Mouse (Mus musculus): Measurements from ENCODE around the gene Aim2. TPM values are rescaled to one million over a fixed set of nuclear protein-coding genes. Genes with fewer than 3 reads are reported as not detected.
A peak's percentile ranks its signal among the peaks of the same experiment; 100 is the strongest.

Aim2 gene
- polyA plus RNA-seq, 1 experiment from 2014 or later, result 3.5 TPM

DNA sequence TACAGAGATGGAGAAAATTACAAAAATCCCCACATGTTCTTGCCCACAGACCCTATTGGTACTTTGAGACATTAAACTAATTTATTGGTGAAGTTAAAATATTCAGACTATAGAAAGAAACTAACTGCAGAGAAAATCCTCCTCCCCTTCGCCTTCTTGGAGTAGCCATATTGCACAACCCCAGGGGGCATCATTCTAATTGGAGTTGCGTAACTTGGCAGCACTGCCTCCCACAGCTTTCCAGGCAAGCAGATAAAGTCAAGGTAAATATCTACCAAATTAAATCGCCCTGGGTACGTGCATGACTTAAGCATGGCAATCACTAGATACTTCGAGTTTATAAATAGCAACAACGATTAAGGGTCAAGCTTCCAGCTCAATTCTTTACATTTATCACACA, 20.9 kb downstream of the Aim2 start:
- H3K27ac ChIP-seq, result no peak overlapping the region
- no peaks in the 10 kb centered on the region for H3K9me3 ChIP-seq (replicated peaks; ENCODE audit: low read length)
- TF ChIP-seq CTCF (IDR thresholded peaks at IDR 0.05; ENCODE audit: low read depth), result no peak
- no peaks in the 10 kb centered on the region for H3K36me3 ChIP-seq (ENCODE audit: insufficient read depth, low read length)
- H3K4me2 ChIP-seq (ENCODE audit: low read length), result no peak overlapping the region
- H3K27me3 ChIP-seq (ENCODE audit: insufficient read depth, low read length), result peaks cover 17% of the 10 kb centered on the region
- no peak overlapping the region for H3K9ac ChIP-seq (ENCODE audit: low read depth, low read length)
- ATAC-seq (replicated peaks; ENCODE audit: low FRiP score, low read depth), result no peak
- DNase-seq (ENCODE audit: low spot score), result no peak
- no peak overlapping the region for H3K4me3 ChIP-seq (replicated peaks; ENCODE audit: low read depth, low read length)
- whole genome bisulfite sequencing, result 82% methylated on average over 6 of the region's 6 CpGs
- no peaks in the 10 kb centered on the region for H3K4me1 ChIP-seq (replicated peaks; ENCODE audit: insufficient read depth, low read length)

DNA sequence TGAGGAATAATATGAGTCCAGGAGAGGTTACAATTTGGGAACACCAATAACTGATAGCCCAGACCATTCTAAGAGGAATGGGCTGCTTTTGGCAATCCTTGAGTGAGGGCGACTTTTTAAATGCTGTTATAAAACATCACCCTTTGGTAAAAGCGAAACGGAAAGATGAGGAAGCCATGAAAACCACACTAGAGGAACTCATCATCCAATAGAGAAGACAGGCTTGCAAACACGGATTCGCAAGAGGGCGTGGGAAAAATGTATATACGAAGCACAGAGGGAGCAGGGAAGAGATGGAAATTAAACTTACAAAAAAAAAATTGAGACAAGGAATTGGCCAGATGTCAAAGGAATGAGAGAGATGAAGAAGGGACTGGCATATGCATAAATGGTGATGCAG, 23.3 kb downstream of the Aim2 start:
- ATAC-seq (replicated peaks; ENCODE audit: low FRiP score, low read depth), result no peak
- no peaks in the 10 kb centered on the region for H3K9me3 ChIP-seq (replicated peaks; ENCODE audit: low read length)
- no peaks in the 10 kb centered on the region for H3K27me3 ChIP-seq (ENCODE audit: insufficient read depth, low read length)
- no peaks in the 10 kb centered on the region for H3K4me1 ChIP-seq (replicated peaks; ENCODE audit: insufficient read depth, low read length)
- H3K4me3 ChIP-seq (replicated peaks; ENCODE audit: low read depth, low read length), result no peak overlapping the region
- no peak overlapping the region for H3K9ac ChIP-seq (ENCODE audit: low read depth, low read length)
- no peak for TF ChIP-seq CTCF (IDR thresholded peaks at IDR 0.05; ENCODE audit: low read depth)
- WGBS, result 89% methylated on average over 7 of the region's 7 CpGs
- no peak overlapping the region for H3K27ac ChIP-seq
- H3K36me3 ChIP-seq (ENCODE audit: insufficient read depth, low read length), result no peaks in the 10 kb centered on the region
- no peak for DNase-seq (ENCODE audit: low spot score)
- no peak overlapping the region for H3K4me2 ChIP-seq (ENCODE audit: low read length)

DNA sequence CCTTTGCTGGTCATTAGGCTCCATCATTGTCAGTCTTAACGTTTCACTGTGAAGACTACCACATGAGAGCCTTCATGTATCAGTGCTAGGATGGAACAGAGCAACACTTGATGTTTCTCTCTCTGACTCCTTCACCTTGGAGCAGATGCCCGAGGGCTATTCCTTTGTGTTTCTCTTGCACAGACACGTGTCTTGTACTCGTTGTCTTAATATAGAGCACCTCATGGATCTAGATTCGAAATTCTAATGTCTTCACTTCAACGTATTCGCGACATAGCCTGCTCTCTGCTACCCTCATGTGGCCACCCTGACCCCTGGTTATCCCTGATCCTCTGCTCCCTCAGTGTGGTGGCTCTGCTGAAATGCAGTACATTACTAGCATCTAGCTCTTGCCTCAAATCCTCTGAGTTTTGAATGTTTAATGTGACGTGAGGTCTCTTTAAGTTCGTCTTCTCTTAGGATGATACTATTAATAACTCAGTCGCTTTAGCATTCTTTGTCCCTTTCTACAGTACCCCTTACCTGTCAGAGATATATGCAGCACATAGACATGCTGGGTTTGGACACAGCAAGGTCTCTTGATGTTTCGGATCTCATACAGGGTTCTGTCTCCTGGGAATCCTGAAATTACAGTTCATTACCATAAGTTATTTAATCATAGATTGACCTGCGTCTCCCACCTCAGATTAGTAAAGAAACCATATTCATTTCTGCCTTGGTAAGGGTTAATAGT, 26.9 kb downstream of the Aim2 start:
- Histone ChIP-seq H3K9ac (ENCODE audit: low read depth, low read length) (no peak overlapping the region), H3K9me3 (replicated peaks; ENCODE audit: low read length) (no peaks in the 10 kb centered on the region), H3K27ac (no peak overlapping the region), H3K36me3 (ENCODE audit: insufficient read depth, low read length) (no peaks in the 10 kb centered on the region), H3K4me1 (replicated peaks; ENCODE audit: insufficient read depth, low read length) (no peaks in the 10 kb centered on the region), H3K4me2 (ENCODE audit: low read length) (no peak overlapping the region), H3K4me3 (replicated peaks; ENCODE audit: low read depth, low read length) (no peak overlapping the region), H3K27me3 (ENCODE audit: insufficient read depth, low read length) (no peaks in the 10 kb centered on the region)
- 29% methylated on average over 13 of the region's 13 CpGs for whole genome bisulfite sequencing
- ATAC-seq (replicated peaks; ENCODE audit: low FRiP score, low read depth), result no peak
- DNase-seq (ENCODE audit: low spot score), result peak; percentile 76
- TF ChIP-seq CTCF (IDR thresholded peaks at IDR 0.05; ENCODE audit: low read depth), result peak; percentile 86

DNA sequence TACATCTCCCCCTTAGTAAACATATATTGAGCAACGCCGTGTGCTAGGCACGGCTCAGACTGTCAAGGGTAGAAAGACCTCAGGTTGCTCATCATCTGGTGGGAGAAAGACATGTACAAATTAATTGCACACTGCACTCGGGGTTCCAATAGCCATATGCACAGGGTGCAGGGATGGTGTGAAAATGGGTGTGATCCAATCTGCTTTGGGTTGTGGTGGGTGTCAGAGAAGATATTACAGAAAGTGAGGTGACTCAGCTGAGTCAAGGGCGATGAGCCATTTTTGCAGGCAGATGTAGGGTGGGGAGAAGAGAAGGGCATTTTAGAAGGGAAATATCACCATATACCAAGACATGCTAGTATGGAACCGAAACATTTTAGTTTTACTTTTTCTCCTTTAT, 30.8 kb downstream of the Aim2 start:
- Histone ChIP-seq H3K9me3 (replicated peaks; ENCODE audit: low read length) (no peaks in the 10 kb centered on the region), H3K4me3 (replicated peaks; ENCODE audit: low read depth, low read length) (no peak overlapping the region), H3K27ac (no peak overlapping the region), H3K4me2 (ENCODE audit: low read length) (no peak overlapping the region), H3K9ac (ENCODE audit: low read depth, low read length) (no peak overlapping the region), H3K36me3 (ENCODE audit: insufficient read depth, low read length) (no peaks in the 10 kb centered on the region), H3K4me1 (replicated peaks; ENCODE audit: insufficient read depth, low read length) (no peaks in the 10 kb centered on the region), H3K27me3 (ENCODE audit: insufficient read depth, low read length) (no peaks in the 10 kb centered on the region)
- 83% methylated on average over 6 of the region's 6 CpGs for WGBS
- ATAC-seq (replicated peaks; ENCODE audit: low FRiP score, low read depth) (no peak), DNase-seq (ENCODE audit: low spot score) (no peak)
- TF ChIP-seq CTCF (IDR thresholded peaks at IDR 0.05; ENCODE audit: low read depth), result no peak

DNA sequence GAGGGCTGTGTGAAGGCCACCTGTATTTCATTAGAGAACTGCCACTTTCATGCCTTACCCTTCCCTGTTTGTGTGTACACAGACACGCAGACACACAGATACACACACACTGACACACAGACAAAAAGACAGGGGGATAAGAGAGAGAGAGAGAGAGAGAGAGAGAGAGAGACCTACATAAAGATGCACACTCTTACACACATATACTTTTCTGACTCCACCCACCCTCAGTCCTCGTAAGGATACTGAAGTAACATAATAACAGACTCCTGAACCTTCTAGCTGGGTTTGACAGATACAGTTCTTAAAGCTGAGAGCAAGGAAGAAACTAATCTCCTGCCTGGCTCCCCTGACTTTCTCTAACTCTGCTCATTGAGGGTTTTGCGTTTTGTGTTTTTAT, 38.8 kb downstream of the Aim2 start:
- Histone ChIP-seq H3K9ac (ENCODE audit: low read depth, low read length) (no peak overlapping the region), H3K4me1 (replicated peaks; ENCODE audit: insufficient read depth, low read length) (no peaks in the 10 kb centered on the region), H3K4me2 (ENCODE audit: low read length) (no peak overlapping the region), H3K27me3 (ENCODE audit: insufficient read depth, low read length) (no peaks in the 10 kb centered on the region), H3K36me3 (ENCODE audit: insufficient read depth, low read length) (no peaks in the 10 kb centered on the region), H3K4me3 (replicated peaks; ENCODE audit: low read depth, low read length) (no peak overlapping the region), H3K27ac (no peak overlapping the region), H3K9me3 (replicated peaks; ENCODE audit: low read length) (no peaks in the 10 kb centered on the region)
- no peak for TF ChIP-seq CTCF (IDR thresholded peaks at IDR 0.05; ENCODE audit: low read depth)
- DNase-seq (ENCODE audit: low spot score), result no peak
- 11% methylated on average over 3 of the region's 3 CpGs for WGBS
- no peak for ATAC-seq (replicated peaks; ENCODE audit: low FRiP score, low read depth)

DNA sequence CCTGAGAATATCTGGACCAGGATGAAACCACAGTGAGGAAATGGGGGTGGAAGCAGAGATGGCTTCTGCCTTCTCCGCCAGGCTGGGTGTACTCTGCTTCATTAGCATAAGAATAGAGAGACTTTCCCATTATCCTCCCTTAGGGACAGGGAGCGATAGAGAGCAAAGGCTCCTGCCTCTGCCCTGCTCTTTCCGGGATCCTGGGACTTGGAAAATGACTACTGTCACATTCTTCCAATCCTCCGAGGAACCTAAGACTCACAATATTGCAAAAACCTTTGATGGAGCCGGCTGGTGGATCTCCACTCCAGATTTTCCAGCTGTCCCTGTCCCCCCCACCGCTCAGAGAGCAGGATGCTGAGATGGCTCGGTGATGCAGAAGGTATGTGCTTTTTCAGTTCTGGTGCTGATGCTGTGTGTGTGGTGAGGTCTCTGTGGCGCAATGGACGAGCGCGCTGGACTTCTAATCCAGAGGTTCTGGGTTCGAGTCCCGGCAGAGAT, 39.3 kb downstream of the Aim2 start:
- Histone ChIP-seq H3K27ac (no peak overlapping the region), H3K9ac (ENCODE audit: low read depth, low read length) (no peak overlapping the region), H3K4me1 (replicated peaks; ENCODE audit: insufficient read depth, low read length) (no peaks in the 10 kb centered on the region), H3K4me2 (ENCODE audit: low read length) (no peak overlapping the region), H3K9me3 (replicated peaks; ENCODE audit: low read length) (no peaks in the 10 kb centered on the region), H3K4me3 (replicated peaks; ENCODE audit: low read depth, low read length) (no peak overlapping the region), H3K36me3 (ENCODE audit: insufficient read depth, low read length) (no peaks in the 10 kb centered on the region), H3K27me3 (ENCODE audit: insufficient read depth, low read length) (no peaks in the 10 kb centered on the region)
- 5% methylated on average over 13 of the region's 13 CpGs for WGBS
- ATAC-seq (replicated peaks; ENCODE audit: low FRiP score, low read depth) (no peak), DNase-seq (ENCODE audit: low spot score) (peak; percentile 21)
- no peak for TF ChIP-seq CTCF (IDR thresholded peaks at IDR 0.05; ENCODE audit: low read depth)

DNA sequence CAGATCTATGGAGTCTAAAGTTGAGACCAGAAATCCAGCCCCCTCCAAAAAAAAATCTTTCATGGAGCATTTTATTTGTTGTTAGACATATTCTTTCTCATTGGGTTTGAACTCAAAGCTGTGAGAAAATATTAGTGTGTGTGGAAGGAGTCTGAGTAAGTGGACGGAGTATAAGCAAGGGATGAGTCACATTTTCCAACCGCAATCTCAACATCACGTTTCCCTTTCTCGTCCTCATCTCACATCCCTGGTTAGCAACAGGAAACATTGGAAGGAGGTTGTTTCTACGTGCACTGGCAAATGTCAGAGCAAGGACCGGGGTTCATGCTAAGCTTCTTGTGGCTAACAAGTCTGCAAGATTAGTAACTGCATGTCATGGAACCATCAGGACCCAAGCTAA, 41.1 kb downstream of the Aim2 start:
- no peak for ATAC-seq (replicated peaks; ENCODE audit: low FRiP score, low read depth)
- Histone ChIP-seq H3K9me3 (replicated peaks; ENCODE audit: low read length) (no peaks in the 10 kb centered on the region), H3K27me3 (ENCODE audit: insufficient read depth, low read length) (no peaks in the 10 kb centered on the region), H3K4me3 (replicated peaks; ENCODE audit: low read depth, low read length) (no peak overlapping the region), H3K4me1 (replicated peaks; ENCODE audit: insufficient read depth, low read length) (no peaks in the 10 kb centered on the region), H3K36me3 (ENCODE audit: insufficient read depth, low read length) (no peaks in the 10 kb centered on the region), H3K27ac (no peak overlapping the region), H3K9ac (ENCODE audit: low read depth, low read length) (no peak overlapping the region), H3K4me2 (ENCODE audit: low read length) (no peak overlapping the region)
- no peak for DNase-seq (ENCODE audit: low spot score)
- TF ChIP-seq CTCF (IDR thresholded peaks at IDR 0.05; ENCODE audit: low read depth), result no peak
- WGBS, result 75% methylated on average over 6 of the region's 6 CpGs

Data from kidney, postnatal 0 days (tissue).